Mouse (Mus musculus) limb, embryonic 12.5 days (tissue): ENCODE data around the gene Acta2. TPM values are rescaled to one million over a fixed set of nuclear protein-coding genes. Genes with fewer than 3 reads are reported as not detected.

ENCODE experiments used
- ATAC-seq: fragments of 200-750 bp; cut with Nextera tagmentation; 2 replicates; pipeline ENCODE4 v1.8.0; 2017; ENCODE audit warnings: low read depth, moderate TSS enrichment; ENCODE audit not compliant: insufficient number of reproducible peaks, insufficient read depth, low FRiP score, low TSS enrichment
- H3K27ac ChIP-seq: fragments of 300-500 bp; sonication (generic); 2 replicates; pipeline ENCODE4 v1.5.1; 2016; ENCODE audit warnings: mild to moderate bottlenecking, moderate library complexity
- H3K27me3 ChIP-seq: fragments of 300-500 bp; sonication (generic); 2 replicates; pipeline ENCODE4 v1.6.1; 2016; ENCODE audit warnings: mild to moderate bottlenecking, moderate library complexity
- H3K36me3 ChIP-seq: fragments of 300-500 bp; sonication (generic); 2 replicates; pipeline ENCODE4 v1.6.1; 2016; ENCODE audit warnings: mild to moderate bottlenecking, moderate library complexity
- H3K4me1 ChIP-seq: fragments of 300-500 bp; sonication (generic); replicated peaks from 2 replicates; pipeline ENCODE4 v1.6.1; 2016
- H3K4me2 ChIP-seq: fragments of 300-500 bp; sonication (generic); 2 replicates; pipeline ENCODE4 v1.6.1; 2016; ENCODE audit warnings: mild to moderate bottlenecking, moderate library complexity
- H3K4me3 ChIP-seq: fragments of 300-500 bp; sonication (generic); replicated peaks from 2 replicates; pipeline ENCODE4 v1.5.1; 2016; ENCODE audit warnings: mild to moderate bottlenecking
- H3K9ac ChIP-seq: fragments of 300-500 bp; sonication (generic); replicated peaks from 2 replicates; pipeline ENCODE4 v1.6.1; 2016; ENCODE audit warnings: mild to moderate bottlenecking, moderate library complexity
- H3K9me3 ChIP-seq: fragments of 300-500 bp; sonication (generic); 2 replicates; pipeline ENCODE4 v1.6.1; 2016; ENCODE audit warnings: mild to moderate bottlenecking, moderate library complexity
- WGBS: fragments of 180-500 bp; shearing (Covaris S2); methylation state at CpG from one replicate; pipeline ENCODE4 v1.1.7; 2016; 5-methylcytosine and 5-hydroxymethylcytosine counted together
- polyA plus RNA-seq: library from polyadenylated mRNA; unstranded; fragments of >200 nt; fragmentation: Nextera tagmentation; extraction: Ambion mirVana; gene quantifications from 2 replicates; pipeline ENCODE4 v1.2.1, GENCODE M21; 2016

Gene Acta2
- polyA plus RNA-seq, 1 experiment from 2014 or later: 120 TPM

DNA sequence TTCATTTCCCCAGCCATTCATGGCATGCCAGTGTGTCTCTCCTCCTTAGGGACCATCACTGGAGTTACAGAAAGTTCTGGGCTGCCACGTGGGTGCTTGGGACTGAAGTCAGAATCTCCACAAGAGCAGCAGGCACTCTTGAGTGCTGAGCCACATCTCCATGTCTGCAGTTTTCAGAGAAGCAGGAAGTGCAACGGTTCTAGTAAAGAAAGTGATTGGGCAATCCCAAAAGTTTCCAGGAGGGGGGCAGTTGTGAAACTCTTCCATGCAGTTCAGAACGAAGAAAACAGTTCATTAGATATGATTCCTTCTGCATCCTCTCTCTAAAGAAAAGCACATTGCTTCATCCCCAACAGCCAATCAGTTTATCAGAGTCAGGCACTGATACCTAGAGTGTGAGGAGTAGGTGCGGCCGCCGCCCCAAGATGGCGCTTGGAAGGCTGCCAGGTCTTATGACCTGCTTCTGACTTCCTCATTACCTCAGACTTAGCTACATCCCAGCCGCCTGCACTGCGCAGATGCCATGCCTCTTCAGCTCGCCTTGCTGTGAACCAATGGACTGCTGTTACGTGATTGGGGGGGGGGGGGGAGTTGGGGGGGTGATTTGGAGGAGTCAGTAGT is 14.8 kb upstream of the Acta2 start:
- no peak overlapping the region for H3K27ac ChIP-seq
- H3K36me3 ChIP-seq: no peaks in the 10 kb centered on the region
- no peak overlapping the region for H3K4me3 ChIP-seq
- H3K4me1 ChIP-seq: no peaks in the 10 kb centered on the region
- 90% methylated on average over 11 of the region's 11 CpGs for WGBS
- no peaks in the 10 kb centered on the region for H3K9me3 ChIP-seq
- H3K9ac ChIP-seq: no peak overlapping the region
- ATAC-seq: no peak
- no peaks in the 10 kb centered on the region for H3K27me3 ChIP-seq
- no peak overlapping the region for H3K4me2 ChIP-seq

DNA sequence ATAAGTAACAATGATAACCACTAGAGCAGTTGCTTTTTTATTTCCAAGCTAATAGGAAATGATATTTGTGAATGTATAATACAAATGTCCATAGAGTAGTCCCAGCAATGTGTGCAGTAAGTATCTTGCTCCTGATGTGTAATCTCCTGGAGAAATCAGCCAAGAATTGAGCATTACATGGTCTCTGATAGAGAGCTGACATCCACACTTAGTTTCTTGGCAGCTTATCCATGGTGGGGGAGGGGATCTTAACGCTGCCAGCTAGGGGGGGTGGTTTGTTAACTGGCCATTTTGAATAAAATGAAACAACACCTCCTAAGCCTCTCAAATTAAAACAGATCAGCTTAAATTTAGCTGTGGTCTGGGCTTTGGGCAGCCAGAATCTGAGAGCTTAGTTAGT is 13.6 kb upstream of the Acta2 start:
- WGBS: 68% methylated on average over 1 of the region's 1 CpGs
- no peak for ATAC-seq
- Histone ChIP-seq H3K4me3 (no peak overlapping the region), H3K9ac (no peak overlapping the region), H3K4me1 (no peaks in the 10 kb centered on the region), H3K27me3 (no peaks in the 10 kb centered on the region), H3K27ac (no peak overlapping the region), H3K4me2 (no peak overlapping the region), H3K36me3 (no peaks in the 10 kb centered on the region), H3K9me3 (no peaks in the 10 kb centered on the region)

DNA sequence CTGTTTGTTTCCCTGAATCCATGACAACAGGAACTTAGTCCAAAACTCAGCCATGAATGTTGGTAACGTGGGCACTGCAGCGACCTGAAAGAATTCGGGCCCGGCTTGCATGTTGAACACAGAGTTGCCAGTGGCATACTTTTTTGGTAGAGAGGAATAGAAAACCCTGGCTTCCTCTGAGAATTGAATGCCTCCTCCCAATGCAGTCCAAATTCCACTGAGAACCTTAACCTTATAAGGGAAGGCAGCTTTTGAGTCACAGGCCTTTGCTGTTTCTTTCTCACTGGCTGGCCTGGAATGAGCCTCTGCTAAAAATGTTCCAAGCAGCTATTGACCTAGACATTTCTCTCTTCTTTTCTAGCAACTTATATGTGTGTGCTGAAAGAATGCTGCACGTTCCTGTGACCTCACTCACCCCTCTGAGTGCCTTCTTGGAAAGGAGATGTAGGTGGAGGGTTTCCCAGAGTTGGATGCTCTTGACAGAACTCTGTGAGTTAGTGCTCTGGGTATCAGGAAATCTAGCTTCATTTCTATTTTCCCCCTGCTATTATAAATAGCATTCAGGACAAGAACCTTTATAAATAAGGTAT is 10.3 kb upstream of the Acta2 start:
- ATAC-seq: no peak
- H3K27ac ChIP-seq: no peak overlapping the region
- no peak overlapping the region for H3K4me2 ChIP-seq
- WGBS: 80% methylated on average over 5 of the region's 5 CpGs
- no peaks in the 10 kb centered on the region for H3K4me1 ChIP-seq
- H3K9ac ChIP-seq: no peak overlapping the region
- H3K4me3 ChIP-seq: no peak overlapping the region
- no peaks in the 10 kb centered on the region for H3K36me3 ChIP-seq
- no peaks in the 10 kb centered on the region for H3K27me3 ChIP-seq
- no peaks in the 10 kb centered on the region for H3K9me3 ChIP-seq

DNA sequence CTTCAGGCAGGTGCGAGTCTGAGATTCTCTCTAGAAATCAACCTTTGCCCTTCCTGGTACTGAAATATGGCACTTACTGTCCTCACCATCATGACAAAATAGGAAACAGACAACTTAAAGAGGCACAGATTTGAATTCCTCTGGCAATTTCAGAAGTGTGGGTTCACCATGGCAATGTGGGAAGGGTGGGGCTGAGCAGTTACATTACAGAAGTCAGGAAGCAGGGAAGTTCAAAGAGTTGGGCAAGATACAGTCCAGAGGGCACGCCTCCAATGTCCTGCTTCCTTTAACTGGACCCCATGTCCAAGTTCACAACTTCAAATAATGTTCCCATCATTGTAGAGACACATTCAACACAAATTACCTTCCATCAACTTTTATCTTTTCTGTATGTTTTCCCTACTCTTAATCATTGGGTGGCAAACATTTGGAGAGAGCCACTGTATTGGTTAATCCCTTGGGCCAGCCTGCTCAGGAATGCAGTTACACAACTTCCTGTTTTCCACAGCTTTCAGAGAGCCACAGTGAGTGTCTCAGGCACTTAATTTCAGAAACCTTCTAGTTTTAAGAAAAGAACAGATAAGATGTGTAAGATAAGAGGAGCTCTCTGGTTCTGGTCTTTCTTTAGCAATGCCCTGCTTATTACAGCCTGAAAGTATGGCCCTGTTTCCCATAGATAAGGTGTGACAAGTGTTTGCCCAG is 7.0 kb upstream of the Acta2 start:
- Histone ChIP-seq H3K9ac (no peak overlapping the region), H3K9me3 (no peaks in the 10 kb centered on the region), H3K4me3 (no peak overlapping the region), H3K4me1 (no peaks in the 10 kb centered on the region), H3K27me3 (no peaks in the 10 kb centered on the region), H3K36me3 (no peaks in the 10 kb centered on the region), H3K27ac (no peak overlapping the region), H3K4me2 (no peak overlapping the region)
- 84% methylated on average over 2 of the region's 2 CpGs for WGBS
- ATAC-seq: no peak

DNA sequence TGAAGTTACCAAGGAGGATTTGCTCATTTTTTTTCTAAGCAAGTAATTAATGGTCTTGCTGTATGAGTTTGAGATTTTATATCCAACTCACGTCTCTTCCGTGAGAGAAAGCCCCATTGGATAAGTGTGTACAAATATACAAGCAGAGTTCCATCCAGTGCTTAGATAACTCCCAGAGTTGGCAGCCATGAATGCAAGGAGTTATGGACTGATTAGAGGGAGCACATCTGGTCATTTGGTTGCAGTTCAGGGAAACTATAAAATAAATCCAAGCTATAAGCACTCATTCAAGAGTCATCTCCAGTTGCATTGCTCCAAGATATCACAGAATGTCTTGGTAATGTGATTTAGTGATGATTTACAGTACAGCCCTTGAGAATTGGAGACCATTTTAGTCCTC is 1.5 kb upstream of the Acta2 start:
- H3K4me1 ChIP-seq: peaks cover 2% of the 10 kb centered on the region; the same call in 1 of the 2 replicates
- no peaks in the 10 kb centered on the region for H3K36me3 ChIP-seq
- no peak overlapping the region for H3K9ac ChIP-seq
- no peak overlapping the region for H3K4me2 ChIP-seq
- no peaks in the 10 kb centered on the region for H3K27me3 ChIP-seq
- no peaks in the 10 kb centered on the region for H3K9me3 ChIP-seq
- no peak for ATAC-seq
- WGBS: 84% methylated on average over 2 of the region's 2 CpGs
- H3K4me3 ChIP-seq: no peak overlapping the region
- H3K27ac ChIP-seq: no peak overlapping the region

DNA sequence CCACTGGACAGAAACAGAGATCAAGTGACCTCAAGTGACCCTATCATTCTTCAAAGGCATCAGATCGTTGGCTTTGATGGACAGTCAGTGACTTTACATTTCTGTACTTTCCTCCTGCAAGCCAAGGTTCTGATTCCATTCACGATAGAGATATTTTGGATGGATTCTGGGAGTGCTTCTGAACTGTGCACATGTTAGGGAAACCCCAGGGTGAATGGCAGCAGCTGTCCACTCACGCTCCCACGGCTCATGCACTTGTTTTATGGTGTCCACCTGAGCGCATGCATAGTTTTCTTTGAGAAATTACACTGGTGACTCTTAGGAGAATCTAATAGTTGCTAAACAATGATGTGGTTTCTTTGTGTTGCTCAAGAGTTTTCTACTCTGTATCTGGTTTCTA is 759 bp upstream of the Acta2 start:
- Histone ChIP-seq H3K27ac (no peak overlapping the region), H3K9ac (no peak overlapping the region), H3K27me3 (no peaks in the 10 kb centered on the region), H3K9me3 (no peaks in the 10 kb centered on the region), H3K36me3 (no peaks in the 10 kb centered on the region), H3K4me2 (no peak overlapping the region), H3K4me1 (peaks cover 2% of the 10 kb centered on the region; the same call in 1 of the 2 replicates), H3K4me3 (no peak overlapping the region)
- 66% methylated on average over 5 of the region's 5 CpGs for WGBS
- no peak for ATAC-seq

DNA sequence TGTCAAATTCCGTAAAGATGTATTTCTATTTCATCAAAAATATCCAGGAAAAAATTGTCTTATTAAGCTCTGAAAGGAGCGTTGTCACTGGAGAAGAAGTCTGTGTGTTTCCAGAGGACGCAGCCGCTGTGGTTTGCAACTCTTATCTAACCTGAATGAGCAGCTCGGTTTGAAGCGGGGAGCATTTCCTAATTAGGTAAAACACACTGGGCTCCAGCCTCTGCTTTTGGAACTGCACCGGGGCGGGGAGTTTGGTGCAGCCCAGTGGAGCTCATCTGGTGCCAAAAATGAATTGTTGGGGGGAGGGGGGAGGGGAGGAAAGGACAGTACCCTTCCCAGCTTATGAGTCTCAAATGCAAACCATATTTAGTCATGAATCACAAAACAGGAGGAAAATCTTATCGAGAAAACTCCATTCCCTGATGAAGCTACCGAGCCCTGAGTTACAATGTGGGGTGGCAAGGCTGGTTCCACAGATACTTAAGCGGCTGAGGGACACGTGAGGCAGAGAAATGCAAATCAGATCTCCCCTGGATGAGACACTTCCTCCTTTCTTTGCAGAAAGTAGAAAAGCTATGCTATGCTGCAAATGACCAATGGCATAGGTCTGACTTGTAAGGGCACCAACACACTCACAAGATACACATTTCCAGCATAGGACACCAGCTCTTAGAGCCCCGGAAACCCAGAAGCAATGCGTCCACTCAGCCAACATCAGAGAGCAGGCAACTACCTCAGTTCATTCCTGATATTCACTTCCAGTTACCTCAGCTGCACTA is 1.1 kb downstream of the Acta2 start:
- H3K27ac ChIP-seq: no peak overlapping the region
- peak overlapping the region; percentile 17 for H3K4me3 ChIP-seq
- H3K9ac ChIP-seq: 0 out of 2 replicates have a peak overlapping the region, but pooled peaks have one; percentile 18
- 41% methylated on average over 14 of the region's 14 CpGs for WGBS
- peak overlapping the region; percentile 26; the same call in 1 of the 2 replicates for H3K4me2 ChIP-seq
- H3K9me3 ChIP-seq: no peaks in the 10 kb centered on the region
- H3K36me3 ChIP-seq: no peaks in the 10 kb centered on the region
- ATAC-seq: no peak
- H3K4me1 ChIP-seq: peaks cover 2% of the 10 kb centered on the region; the same call in 1 of the 2 replicates
- no peaks in the 10 kb centered on the region for H3K27me3 ChIP-seq

DNA sequence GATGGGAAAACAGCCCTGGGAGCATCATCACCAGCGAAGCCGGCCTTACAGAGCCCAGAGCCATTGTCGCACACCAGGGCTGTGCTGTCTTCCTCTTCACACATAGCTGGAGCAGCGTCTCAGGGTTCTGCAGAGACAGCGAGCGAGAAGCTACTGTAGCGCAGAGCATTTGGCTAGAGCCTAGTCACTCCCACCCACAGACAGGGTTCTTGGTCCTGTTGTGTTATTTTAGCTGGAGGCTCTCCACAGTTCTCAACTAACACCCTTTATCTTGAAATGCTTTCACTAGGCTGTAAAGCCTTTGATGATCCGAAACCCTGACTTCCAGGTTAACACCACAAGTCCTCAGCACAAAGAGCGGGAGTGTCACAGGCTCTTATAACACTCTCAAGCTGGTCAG is 2.9 kb downstream of the Acta2 start:
- no peaks in the 10 kb centered on the region for H3K27me3 ChIP-seq
- H3K4me1 ChIP-seq: peaks cover 2% of the 10 kb centered on the region; the same call in 1 of the 2 replicates
- H3K9me3 ChIP-seq: no peaks in the 10 kb centered on the region
- no peak overlapping the region for H3K9ac ChIP-seq
- no peak overlapping the region for H3K27ac ChIP-seq
- no peak overlapping the region for H3K4me3 ChIP-seq
- no peaks in the 10 kb centered on the region for H3K36me3 ChIP-seq
- H3K4me2 ChIP-seq: no peak overlapping the region
- no peak for ATAC-seq
- WGBS: 65% methylated on average over 9 of the region's 9 CpGs

DNA sequence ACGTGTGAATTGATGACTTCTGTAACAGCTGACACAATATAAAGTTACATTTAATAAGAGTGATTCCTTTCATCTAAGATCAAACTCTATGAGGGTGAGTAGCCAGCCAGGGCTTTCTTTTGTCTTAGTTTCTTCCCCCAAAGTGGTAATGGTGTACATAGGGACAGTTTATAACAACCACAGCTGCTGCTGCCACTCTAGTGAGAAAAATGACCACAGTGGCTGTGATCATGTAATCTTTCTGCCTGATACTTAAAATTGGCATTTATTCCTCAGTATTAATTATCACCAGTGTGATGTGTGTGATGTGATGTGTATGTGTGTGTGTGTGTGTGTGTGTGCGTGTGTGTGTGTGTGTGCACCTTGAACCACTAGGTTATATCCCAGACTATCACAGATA is 3.5 kb downstream of the Acta2 start:
- no peaks in the 10 kb centered on the region for H3K9me3 ChIP-seq
- no peak overlapping the region for H3K27ac ChIP-seq
- WGBS: 77% methylated on average over 2 of the region's 2 CpGs
- H3K27me3 ChIP-seq: no peaks in the 10 kb centered on the region
- no peak for ATAC-seq
- no peak overlapping the region for H3K9ac ChIP-seq
- H3K4me1 ChIP-seq: peaks cover 2% of the 10 kb centered on the region; the same call in 1 of the 2 replicates
- H3K4me2 ChIP-seq: no peak overlapping the region
- H3K36me3 ChIP-seq: no peaks in the 10 kb centered on the region
- no peak overlapping the region for H3K4me3 ChIP-seq

DNA sequence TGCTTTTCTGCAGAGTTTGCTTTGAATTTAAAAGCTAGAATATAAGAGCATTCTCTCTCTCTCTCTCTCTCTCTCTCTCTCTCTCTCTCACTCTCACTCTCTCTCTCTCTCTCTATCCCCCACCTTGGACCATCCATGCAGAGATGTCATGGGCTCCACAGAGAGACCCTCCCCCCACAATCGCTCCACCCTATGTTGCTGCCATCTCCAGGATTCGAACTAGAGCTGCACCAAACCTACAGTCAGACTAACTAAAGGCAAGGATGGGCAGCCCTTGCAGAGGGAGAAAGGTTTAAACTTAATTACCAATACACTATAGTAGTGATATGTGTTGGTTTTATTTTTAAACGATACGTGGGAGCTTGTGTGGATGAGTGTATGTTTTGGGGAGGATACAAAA is 4.8 kb downstream of the Acta2 start:
- Histone ChIP-seq H3K4me3 (no peak overlapping the region), H3K27me3 (no peaks in the 10 kb centered on the region), H3K9me3 (no peaks in the 10 kb centered on the region), H3K36me3 (no peaks in the 10 kb centered on the region), H3K9ac (no peak overlapping the region), H3K4me2 (no peak overlapping the region), H3K27ac (no peak overlapping the region), H3K4me1 (peaks cover 2% of the 10 kb centered on the region; the same call in 1 of the 2 replicates)
- ATAC-seq: no peak
- WGBS: 67% methylated on average over 4 of the region's 4 CpGs

DNA sequence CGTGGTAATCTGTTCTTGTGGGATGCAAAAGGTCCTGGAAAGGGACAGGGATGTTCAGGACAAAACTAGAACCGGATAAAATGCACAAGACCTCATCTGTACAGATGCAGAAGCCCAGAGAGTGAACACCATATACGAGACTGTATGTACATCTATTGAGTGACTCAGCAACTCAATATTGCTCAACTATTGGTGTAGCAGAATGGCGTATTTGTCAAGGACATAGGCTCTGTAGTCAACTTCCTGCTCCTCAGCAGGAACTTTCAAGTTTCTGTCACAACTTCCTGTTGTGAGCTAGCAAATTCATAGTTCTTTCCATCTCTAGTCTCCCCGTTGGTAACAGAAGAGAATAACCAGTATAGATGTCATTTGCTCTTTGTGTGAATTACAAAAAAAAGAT is 6.8 kb downstream of the Acta2 start:
- Histone ChIP-seq H3K9me3 (no peaks in the 10 kb centered on the region), H3K4me1 (no peaks in the 10 kb centered on the region), H3K27me3 (no peaks in the 10 kb centered on the region), H3K9ac (no peak overlapping the region), H3K36me3 (no peaks in the 10 kb centered on the region), H3K4me2 (no peak overlapping the region), H3K27ac (no peak overlapping the region), H3K4me3 (no peak overlapping the region)
- 84% methylated on average over 5 of the region's 5 CpGs for WGBS
- no peak for ATAC-seq
